ENCODE assay signal across 6 mouse cellular contexts in the genomic region with DNA sequence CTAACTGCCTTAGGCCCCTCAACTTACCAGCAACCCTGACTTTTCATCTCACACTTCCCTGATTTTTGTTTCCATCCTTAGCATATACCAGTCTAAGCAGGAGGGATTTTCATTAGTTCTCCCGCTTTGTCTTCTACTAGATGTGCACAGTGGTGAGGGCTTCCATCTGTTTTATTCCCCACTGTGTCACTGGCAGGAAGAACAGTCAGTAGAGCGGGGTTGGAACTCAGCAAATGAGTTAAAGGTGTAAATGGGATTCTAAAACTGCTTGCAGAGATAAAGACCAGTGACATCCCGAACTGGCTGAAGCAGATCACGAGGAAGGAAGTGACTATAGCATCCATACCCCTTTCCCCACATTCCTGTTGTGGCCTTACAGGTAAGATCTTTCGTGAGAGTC.
"Had no signal": no experiment of that assay in that cellular context is flagged by ENCODE, and none has a peak within 500 bp of the region (broad histone marks: within the 10 kb centered on the region; RNA-seq: fewer than 3 reads in every experiment).

No protein-coding gene starts in this region.

- H3K9me3 ChIP-seq: limb, embryonic 10.5 days; liver, embryonic 15.5 days; neural tube, embryonic 13.5 days had no signal

- H3K4me3 ChIP-seq: limb, embryonic 10.5 days; liver, embryonic 15.5 days; neural tube, embryonic 13.5 days had no signal

- H3K4me2 ChIP-seq: liver, embryonic 11.5 days; liver, embryonic 15.5 days had no signal

- H3K4me1 ChIP-seq: liver, embryonic 15.5 days had no signal

- ATAC-seq: lung, postnatal 0 days had no signal

- H3K27ac ChIP-seq: limb, embryonic 10.5 days; liver, embryonic 15.5 days; neural tube, embryonic 13.5 days; stomach, postnatal 0 days had no signal

- H3K9ac ChIP-seq: liver, embryonic 15.5 days; neural tube, embryonic 13.5 days had no signal

- H3K36me3 ChIP-seq: limb, embryonic 10.5 days; liver, embryonic 15.5 days; neural tube, embryonic 13.5 days had no signal
